Mouse (Mus musculus) ovary, adult 2 months (tissue): ENCODE data around the gene Gabrd. TPM values are rescaled to one million over a fixed set of nuclear protein-coding genes. Genes with fewer than 3 reads are reported as not detected.

Source experiments
- polyA plus RNA-seq: library from polyadenylated mRNA; depleted of rRNA; stranded (reverse); fragments of >200 nt; gene quantifications from 2 replicates; pipeline ENCODE4 v1.2.3, GENCODE M21; 2012; rRNA removed

Gene Gabrd
- 0.38 and 1.6 TPM in 2 replicates for polyA plus RNA-seq

GRCm38 (mm10) chr4:155397511-155398221, at the start of gene Gabrd:
Gabrd (minus strand) TSS chr4:155398112.

GRCm38 (mm10) chr4:155409058-155409776, 11.3 kb upstream of the Gabrd start, which contains the start of gene Cfap74:
Cfap74 (plus strand) TSS chr4:155409190.

GRCm38 (mm10) chr4:155361303-155361791, 36.6 kb downstream of the Gabrd start, which contains the start of gene Prkcz:
Prkcz (minus strand) TSS chr4:155361361.

Other genes starting within 250 kb of the Gabrd start
- gene Ski, start 175.5 kb downstream of the Gabrd start, polyA plus RNA-seq: 91.4 and 100 TPM in 2 replicates
- 72.4 and 93.5 TPM in 2 replicates for gene Faap20, start 148.3 kb downstream of the Gabrd start, polyA plus RNA-seq
- 9.5 and 12.1 TPM in 2 replicates for gene Prkcz, start 36.8 kb downstream of the Gabrd start, polyA plus RNA-seq
- gene Cfap74, start 11.1 kb upstream of the Gabrd start, polyA plus RNA-seq: 6.1 and 8.0 TPM in 2 replicates
- gene Tmem52, start 71.0 kb upstream of the Gabrd start, polyA plus RNA-seq: 24.6 and 32.7 TPM in 2 replicates
- 767 and 998 TPM in 2 replicates for gene Gnb1, start 93.2 kb upstream of the Gabrd start, polyA plus RNA-seq
- 159 and 161 TPM in 2 replicates for gene Nadk, start 164.3 kb upstream of the Gabrd start, polyA plus RNA-seq
- 10.1 and 12.7 TPM in 2 replicates for gene Slc35e2, start 203.3 kb upstream of the Gabrd start, polyA plus RNA-seq
- 14.6 and 18.3 TPM in 2 replicates for gene Cdk11b, start 226.7 kb upstream of the Gabrd start, polyA plus RNA-seq
- not detected in 2 replicates for gene Gm10563, start 247.3 kb upstream of the Gabrd start, polyA plus RNA-seq